Mouse (Mus musculus) myocyte (in vitro differentiated cells): ENCODE measurements at regions not wholly inside any gene's neighbourhood (a gene's known extent, or its start where the extent isn't known, plus 50 kb on each side); places are given as distances from the start of the nearest gene placed in this dataset.

Experiments used
- H3K27me3 ChIP-seq: one replicate; pipeline ENCODE4 v1.6.1; 2011; ENCODE audit not compliant: control insufficient read depth, insufficient read depth, insufficient read length
- H3K36me3 ChIP-seq: one replicate; pipeline ENCODE4 v1.6.1; 2011; ENCODE audit not compliant: control insufficient read depth, insufficient read depth
- H3K4me2 ChIP-seq: one replicate; pipeline ENCODE4 v1.6.1; 2011; ENCODE audit warnings: low read depth, control low read depth
- H3K4me3 ChIP-seq: one replicate; pipeline ENCODE4 v1.5.1; 2011; ENCODE audit warnings: mild to moderate bottlenecking, control low read depth, moderate library complexity
- H3K79me2 ChIP-seq: one replicate; pipeline ENCODE4 v1.6.1; 2011; ENCODE audit not compliant: control insufficient read depth, insufficient read depth
- H3ac ChIP-seq: one replicate; pipeline ENCODE4 v1.6.1; 2011; ENCODE audit not compliant: control insufficient read depth, insufficient read length
- CEBPB ChIP-seq: IDR thresholded peaks from 2 replicates; pipeline ENCODE4 v1.6.1; 2011; ENCODE audit warnings: mild to moderate bottlenecking, moderate library complexity; ENCODE audit not compliant: poor library complexity, insufficient read depth, severe bottlenecking
- E2F4 ChIP-seq: IDR thresholded peaks from one replicate; pipeline ENCODE4 v1.6.1; 2011; ENCODE audit warnings: mild to moderate bottlenecking, control low read depth, moderate library complexity; ENCODE audit not compliant: insufficient read depth
- MAX ChIP-seq: IDR thresholded peaks from one replicate; pipeline ENCODE4 v1.6.1; 2011; ENCODE audit warnings: low read depth, mild to moderate bottlenecking, control low read depth
- MYOD1 ChIP-seq, 3 experiments: IDR thresholded peaks; one replicate each; pipeline ENCODE4 v1.6.1; 2011; ENCODE audit warnings: control low read depth in 2 of 3, low read depth in 2 of 3, mild to moderate bottlenecking in 2 of 3, moderate library complexity in 1 of 3; ENCODE audit not compliant: insufficient read length in 2 of 3, control insufficient read depth in 1 of 3
- MYOG ChIP-seq, 3 experiments: IDR thresholded peaks; one replicate each; pipeline ENCODE4 v1.6.1; 2011; ENCODE audit warnings: control low read depth in 2 of 3, low read depth in 2 of 3, mild to moderate bottlenecking in 2 of 3; ENCODE audit not compliant: insufficient read length in 2 of 3, control insufficient read depth in 1 of 3, insufficient read depth in 1 of 3
- POLR2A ChIP-seq: IDR thresholded peaks from one replicate; pipeline ENCODE4 v1.6.1; 2011; ENCODE audit warnings: low read depth, mild to moderate bottlenecking, control low read depth, moderate library complexity; ENCODE audit not compliant: insufficient read length
- POLR2AphosphoS2 ChIP-seq: IDR thresholded peaks from one replicate; pipeline ENCODE4 v1.6.1; 2011; ENCODE audit warnings: low read depth, control low read depth; ENCODE audit not compliant: insufficient read length
- REST ChIP-seq: IDR thresholded peaks from one replicate; pipeline ENCODE4 v1.6.1; 2011; ENCODE audit warnings: mild to moderate bottlenecking, control low read depth, moderate library complexity; ENCODE audit not compliant: insufficient read depth, insufficient read length
- SRF ChIP-seq: IDR thresholded peaks from one replicate; pipeline ENCODE4 v1.6.1; 2011; ENCODE audit warnings: low read depth; ENCODE audit not compliant: control insufficient read depth, insufficient read length
- TCF12 ChIP-seq: IDR thresholded peaks from one replicate; pipeline ENCODE4 v1.6.1; 2011; ENCODE audit warnings: mild to moderate bottlenecking, control low read depth; ENCODE audit not compliant: poor library complexity, insufficient read depth, severe bottlenecking
- TCF3 ChIP-seq: IDR thresholded peaks from one replicate; pipeline ENCODE4 v1.6.1; 2011; ENCODE audit warnings: low read depth, control low read depth; ENCODE audit not compliant: insufficient read length
- USF1 ChIP-seq: IDR thresholded peaks from one replicate; pipeline ENCODE4 v1.6.1; 2011; ENCODE audit warnings: low read depth, mild to moderate bottlenecking, control low read depth, moderate library complexity

GRCm38 (mm10) chr5:120332030-120332429 is 99.5 kb upstream of the Lhx5 start:
- H3K36me3 ChIP-seq: no peaks in the 10 kb centered on the region
- H3K79me2 ChIP-seq: no peaks in the 10 kb centered on the region
- TF ChIP-seq USF1: no peak
- TF ChIP-seq E2F4: no peak
- no peak for TF ChIP-seq POLR2AphosphoS2
- no peak for TF ChIP-seq MYOD1 (IDR thresholded peaks at IDR 0.05; ENCODE audit: control insufficient read depth in 1 of 3, insufficient read length in 2 of 3, low read depth in 2 of 3)
- no peak for TF ChIP-seq REST
- no peak for TF ChIP-seq POLR2A
- TF ChIP-seq MYOG (IDR thresholded peaks at IDR 0.05; ENCODE audit: control insufficient read depth in 1 of 3, insufficient read depth in 1 of 3, insufficient read length in 2 of 3, low read depth in 2 of 3): no peak
- TF ChIP-seq TCF3: no peak
- no peak for TF ChIP-seq CEBPB
- TF ChIP-seq TCF12: no peak
- H3K4me2 ChIP-seq: no peak overlapping the region
- no peaks in the 10 kb centered on the region for H3K27me3 ChIP-seq
- no peak overlapping the region for H3ac ChIP-seq
- no peak overlapping the region for H3K4me3 ChIP-seq

- no peaks in the 10 kb centered on the region for H3K79me2 ChIP-seq
Measured at GRCm38 (mm10) chr5:120339162-120339561, 92.3 kb upstream of the Lhx5 start.

GRCm38 (mm10) chr5:120340696-120341231 is 90.7 kb upstream of the Lhx5 start:
- H3K36me3 ChIP-seq: no peaks in the 10 kb centered on the region
- H3K4me2 ChIP-seq: no peak overlapping the region
- H3K79me2 ChIP-seq: no peaks in the 10 kb centered on the region
- TF ChIP-seq E2F4 (no peak), POLR2A (no peak), SRF (no peak), TCF12 (no peak), USF1 (no peak), MYOG (IDR thresholded peaks at IDR 0.05; ENCODE audit: control insufficient read depth in 1 of 3, insufficient read depth in 1 of 3, insufficient read length in 2 of 3, low read depth in 2 of 3) (no peak), TCF3 (no peak), CEBPB (no peak), MYOD1 (IDR thresholded peaks at IDR 0.05; ENCODE audit: control insufficient read depth in 1 of 3, insufficient read length in 2 of 3, low read depth in 2 of 3) (no peak), POLR2AphosphoS2 (no peak), MAX (no peak), REST (no peak)
- H3K27me3 ChIP-seq: no peaks in the 10 kb centered on the region
- no peak overlapping the region for H3ac ChIP-seq
- no peak overlapping the region for H3K4me3 ChIP-seq

More at GRCm38 (mm10) chr5:120339162-120339561, 92.3 kb upstream of the Lhx5 start:
- no peak overlapping the region for H3K4me2 ChIP-seq
- TF ChIP-seq E2F4: no peak
- TF ChIP-seq MYOD1 (IDR thresholded peaks at IDR 0.05; ENCODE audit: control insufficient read depth in 1 of 3, insufficient read length in 2 of 3, low read depth in 2 of 3): no peak
- TF ChIP-seq MYOG (IDR thresholded peaks at IDR 0.05; ENCODE audit: control insufficient read depth in 1 of 3, insufficient read depth in 1 of 3, insufficient read length in 2 of 3, low read depth in 2 of 3): no peak
- no peak for TF ChIP-seq TCF3
- no peak for TF ChIP-seq MAX
- no peak for TF ChIP-seq CEBPB
- no peak for TF ChIP-seq TCF12
- no peaks in the 10 kb centered on the region for H3K27me3 ChIP-seq
- no peaks in the 10 kb centered on the region for H3K36me3 ChIP-seq
- H3ac ChIP-seq: no peak overlapping the region
- no peak overlapping the region for H3K4me3 ChIP-seq

- Histone ChIP-seq H3K4me2 (no peak overlapping the region), H3ac (no peak overlapping the region), H3K79me2 (no peaks in the 10 kb centered on the region), H3K36me3 (no peaks in the 10 kb centered on the region), H3K4me3 (no peak overlapping the region), H3K27me3 (peaks cover 13% of the 10 kb centered on the region)
- TF ChIP-seq SRF (no peak), REST (no peak), TCF3 (no peak), USF1 (no peak), MAX (no peak), TCF12 (no peak), POLR2AphosphoS2 (no peak)
Measured at GRCm38 (mm10) chr5:120350461-120350860, 81.0 kb upstream of the Lhx5 start.

GRCm38 (mm10) chr5:120351827-120352226 is 79.7 kb upstream of the Lhx5 start:
- Histone ChIP-seq H3K27me3 (peaks cover 24% of the 10 kb centered on the region), H3K4me2 (no peak overlapping the region), H3K4me3 (no peak overlapping the region), H3K36me3 (no peaks in the 10 kb centered on the region), H3ac (no peak overlapping the region), H3K79me2 (no peaks in the 10 kb centered on the region)
- no peak for TF ChIP-seq POLR2A
- TF ChIP-seq SRF: no peak
- no peak for TF ChIP-seq MYOG (IDR thresholded peaks at IDR 0.05; ENCODE audit: control insufficient read depth in 1 of 3, insufficient read depth in 1 of 3, insufficient read length in 2 of 3, low read depth in 2 of 3)
- TF ChIP-seq E2F4: no peak
- no peak for TF ChIP-seq POLR2AphosphoS2
- no peak for TF ChIP-seq TCF12
- TF ChIP-seq REST: no peak
- no peak for TF ChIP-seq MAX
- TF ChIP-seq USF1: no peak
- no peak for TF ChIP-seq TCF3
- TF ChIP-seq CEBPB: no peak
- no peak for TF ChIP-seq MYOD1 (IDR thresholded peaks at IDR 0.05; ENCODE audit: control insufficient read depth in 1 of 3, insufficient read length in 2 of 3, low read depth in 2 of 3)
